Mouse (Mus musculus): ENCODE measurements around the gene Nbea. TPM values are rescaled to one million over a fixed set of nuclear protein-coding genes. Genes with fewer than 3 reads are reported as not detected.
A peak's percentile ranks its signal among the peaks of the same experiment; 100 is the strongest.

The Nbea gene
- polyA plus RNA-seq, 1 experiment, result 7.7 TPM

GRCm38 (mm10) chr3:55598681-55599080, 584.8 kb downstream of the Nbea start:
- DNase-seq, result no peak
- Histone ChIP-seq H3K4me3 (ENCODE audit: insufficient read depth, low read depth, low read length) (no peak overlapping the region), H3K36me3 (ENCODE audit: control insufficient read depth, insufficient read depth, low read length) (no peaks in the 10 kb centered on the region), H3K27me3 (replicated peaks; ENCODE audit: control insufficient read depth, insufficient read depth, low read length) (no peaks in the 10 kb centered on the region), H3K4me1 (ENCODE audit: control insufficient read depth, insufficient read depth, low read length) (no peaks in the 10 kb centered on the region), H3K27ac (ENCODE audit: insufficient read depth, low read depth, low read length) (no peak overlapping the region)
- no peak for TF ChIP-seq CTCF (conservative IDR thresholded peaks at IDR 0.05; ENCODE audit: insufficient read depth, insufficient read length, low read depth, low read length)
- WGBS, result 91% methylated on average over 2 of the region's 2 CpGs

- Histone ChIP-seq H3K4me1 (ENCODE audit: control insufficient read depth, insufficient read depth, low read length) (peaks cover 1% of the 10 kb centered on the region; the same call in 1 of the 2 replicates), H3K4me3 (ENCODE audit: insufficient read depth, low read depth, low read length) (no peak overlapping the region), H3K27ac (ENCODE audit: insufficient read depth, low read depth, low read length) (no peak overlapping the region), H3K27me3 (replicated peaks; ENCODE audit: control insufficient read depth, insufficient read depth, low read length) (no peaks in the 10 kb centered on the region), H3K36me3 (ENCODE audit: control insufficient read depth, insufficient read depth, low read length) (no peaks in the 10 kb centered on the region)
- TF ChIP-seq CTCF (conservative IDR thresholded peaks at IDR 0.05; ENCODE audit: insufficient read depth, insufficient read length, low read depth, low read length) (no peak), POLR2A (IDR thresholded peaks at IDR 0.05; ENCODE audit: low read depth, low read length) (no peak)
- DNase-seq, result no peak
- WGBS, result 91% methylated on average over 5 of the region's 5 CpGs
Measured at GRCm38 (mm10) chr3:55593312-55593711, 590.2 kb downstream of the Nbea start.

GRCm38 (mm10) chr3:55590727-55591126, 592.8 kb downstream of the Nbea start:
- WGBS, result 85% methylated on average over 6 of the region's 6 CpGs
- Histone ChIP-seq H3K36me3 (ENCODE audit: control insufficient read depth, insufficient read depth, low read length) (no peaks in the 10 kb centered on the region), H3K27ac (ENCODE audit: insufficient read depth, low read depth, low read length) (no peak overlapping the region), H3K4me1 (ENCODE audit: control insufficient read depth, insufficient read depth, low read length) (peaks cover 12% of the 10 kb centered on the region), H3K4me3 (ENCODE audit: insufficient read depth, low read depth, low read length) (no peak overlapping the region), H3K27me3 (replicated peaks; ENCODE audit: control insufficient read depth, insufficient read depth, low read length) (no peaks in the 10 kb centered on the region)
- DNase-seq, result no peak
- no peak for TF ChIP-seq POLR2A (IDR thresholded peaks at IDR 0.05; ENCODE audit: low read depth, low read length)

GRCm38 (mm10) chr3:55590291-55590690, 593.2 kb downstream of the Nbea start:
- DNase-seq, result no peak
- H3K4me3 ChIP-seq (ENCODE audit: insufficient read depth, low read depth, low read length), result no peak overlapping the region
- peaks cover 12% of the 10 kb centered on the region for H3K4me1 ChIP-seq (ENCODE audit: control insufficient read depth, insufficient read depth, low read length)
- no peaks in the 10 kb centered on the region for H3K36me3 ChIP-seq (ENCODE audit: control insufficient read depth, insufficient read depth, low read length)
- TF ChIP-seq CTCF (conservative IDR thresholded peaks at IDR 0.05; ENCODE audit: insufficient read depth, insufficient read length, low read depth, low read length) (no peak), POLR2A (IDR thresholded peaks at IDR 0.05; ENCODE audit: low read depth, low read length) (no peak)
- H3K27me3 ChIP-seq (replicated peaks; ENCODE audit: control insufficient read depth, insufficient read depth, low read length), result no peaks in the 10 kb centered on the region
- H3K27ac ChIP-seq (ENCODE audit: insufficient read depth, low read depth, low read length), result no peak overlapping the region
- WGBS, result 63% methylated on average over 2 of the region's 2 CpGs

- Histone ChIP-seq H3K36me3 (ENCODE audit: control insufficient read depth, insufficient read depth, low read length) (no peaks in the 10 kb centered on the region), H3K4me1 (ENCODE audit: control insufficient read depth, insufficient read depth, low read length) (peaks cover 12% of the 10 kb centered on the region), H3K27me3 (replicated peaks; ENCODE audit: control insufficient read depth, insufficient read depth, low read length) (no peaks in the 10 kb centered on the region), H3K4me3 (ENCODE audit: insufficient read depth, low read depth, low read length) (no peak overlapping the region), H3K27ac (ENCODE audit: insufficient read depth, low read depth, low read length) (no peak overlapping the region)
- DNase-seq, result no peak
- 86% methylated on average over 8 of the region's 8 CpGs for WGBS
- TF ChIP-seq POLR2A (IDR thresholded peaks at IDR 0.05; ENCODE audit: low read depth, low read length) (no peak), CTCF (conservative IDR thresholded peaks at IDR 0.05; ENCODE audit: insufficient read depth, insufficient read length, low read depth, low read length) (no peak)
Measured at GRCm38 (mm10) chr3:55589402-55589944, 594.0 kb downstream of the Nbea start.

GRCm38 (mm10) chr3:55587972-55588946, 595.2 kb downstream of the Nbea start:
- TF ChIP-seq CTCF (conservative IDR thresholded peaks at IDR 0.05; ENCODE audit: insufficient read depth, insufficient read length, low read depth, low read length) (no peak), POLR2A (IDR thresholded peaks at IDR 0.05; ENCODE audit: low read depth, low read length) (no peak)
- Histone ChIP-seq H3K27ac (ENCODE audit: insufficient read depth, low read depth, low read length) (no peak overlapping the region), H3K27me3 (replicated peaks; ENCODE audit: control insufficient read depth, insufficient read depth, low read length) (no peaks in the 10 kb centered on the region), H3K36me3 (ENCODE audit: control insufficient read depth, insufficient read depth, low read length) (no peaks in the 10 kb centered on the region), H3K4me1 (ENCODE audit: control insufficient read depth, insufficient read depth, low read length) (peaks cover 12% of the 10 kb centered on the region), H3K4me3 (ENCODE audit: insufficient read depth, low read depth, low read length) (no peak overlapping the region)
- peak; percentile 74 for DNase-seq
- WGBS, result 27% methylated on average over 12 of the region's 12 CpGs

- H3K27me3 ChIP-seq (replicated peaks; ENCODE audit: control insufficient read depth, insufficient read depth, low read length), result no peaks in the 10 kb centered on the region
- peaks cover 12% of the 10 kb centered on the region for H3K4me1 ChIP-seq (ENCODE audit: control insufficient read depth, insufficient read depth, low read length)
- TF ChIP-seq CTCF (conservative IDR thresholded peaks at IDR 0.05; ENCODE audit: insufficient read depth, insufficient read length, low read depth, low read length) (no peak), POLR2A (IDR thresholded peaks at IDR 0.05; ENCODE audit: low read depth, low read length) (no peak)
- WGBS, result 28% methylated on average over 12 of the region's 12 CpGs
- H3K36me3 ChIP-seq (ENCODE audit: control insufficient read depth, insufficient read depth, low read length), result no peaks in the 10 kb centered on the region
- H3K27ac ChIP-seq (ENCODE audit: insufficient read depth, low read depth, low read length), result no peak overlapping the region
- DNase-seq, result no peak
- H3K4me3 ChIP-seq (ENCODE audit: insufficient read depth, low read depth, low read length), result no peak overlapping the region
Measured at GRCm38 (mm10) chr3:55587434-55587971, 596.0 kb downstream of the Nbea start.
